Mouse (Mus musculus) bone marrow, adult 2 months (tissue): ENCODE results near the gene Snrnp40. TPM values are rescaled to one million over a fixed set of nuclear protein-coding genes. Genes with fewer than 3 reads are reported as not detected.

Source experiments
- H3K27ac ChIP-seq: fragments of 200-500 bp; 2 replicates; pipeline ENCODE4 v1.5.1; 2012; ENCODE audit warnings: low read depth, mild to moderate bottlenecking, control low read depth, inconsistent platforms, low read length; ENCODE audit not compliant: control insufficient read depth, poor library complexity, insufficient read depth
- H3K4me1 ChIP-seq: fragments of 200-500 bp; 2 replicates; pipeline ENCODE4 v1.6.1; 2011; ENCODE audit warnings: low read length; ENCODE audit not compliant: control insufficient read depth, insufficient read depth
- H3K4me3 ChIP-seq: fragments of 200-500 bp; replicated peaks from 2 replicates; pipeline ENCODE3; 2011; ENCODE audit warnings: mild to moderate bottlenecking, low read depth, low read length, control low read depth; ENCODE audit not compliant: control insufficient read depth
- CTCF ChIP-seq: fragments of 200-500 bp; IDR thresholded peaks from 2 replicates; pipeline ENCODE4 v1.5.1; 2011; ENCODE audit warnings: low read length, control low read depth; ENCODE audit not compliant: control insufficient read depth, insufficient read depth
- POLR2A ChIP-seq: fragments of 200-500 bp; IDR thresholded peaks from 2 replicates; pipeline ENCODE4 v1.6.1; 2011; ENCODE audit warnings: low read depth, mild to moderate bottlenecking, control low read depth, low read length, borderline replicate concordance; ENCODE audit not compliant: control insufficient read depth
- WGBS: fragments of 180-500 bp; shearing (Covaris S2); methylation state at CpG from one replicate; pipeline ENCODE4 v1.1.7; 2018; 5-methylcytosine and 5-hydroxymethylcytosine counted together
- polyA plus RNA-seq: library from polyadenylated mRNA; stranded (reverse); fragments of >200 nt; gene quantifications from 2 replicates; pipeline ENCODE4 v1.2.4, GENCODE M21; 2011; ENCODE audit warnings: low replicate concordance; ENCODE audit not compliant: missing spikeins, insufficient read depth, insufficient read length

Gene Snrnp40
- polyA plus RNA-seq = 28.8 and 35.6 TPM in 2 replicates

- Histone ChIP-seq H3K4me1 (no peaks in the 10 kb centered on the region; the same call in 1 of the 2 replicates), H3K4me3 (peak within 1 kb of the TSS; percentile 92), H3K27ac (peak within 1 kb of the TSS; percentile 62)
- TF ChIP-seq CTCF = no peak
- peak; percentile 82 for TF ChIP-seq POLR2A
- under 1% methylated on average over 49 of the region's 49 CpGs for WGBS
Observed at GRCm38 (mm10) chr4:130359486-130360237, at the start of gene Snrnp40, which contains the start of gene Zcchc17. Snrnp40 (plus strand) TSS chr4:130360132. Zcchc17 (minus strand) TSS chr4:130359943.

DNA sequence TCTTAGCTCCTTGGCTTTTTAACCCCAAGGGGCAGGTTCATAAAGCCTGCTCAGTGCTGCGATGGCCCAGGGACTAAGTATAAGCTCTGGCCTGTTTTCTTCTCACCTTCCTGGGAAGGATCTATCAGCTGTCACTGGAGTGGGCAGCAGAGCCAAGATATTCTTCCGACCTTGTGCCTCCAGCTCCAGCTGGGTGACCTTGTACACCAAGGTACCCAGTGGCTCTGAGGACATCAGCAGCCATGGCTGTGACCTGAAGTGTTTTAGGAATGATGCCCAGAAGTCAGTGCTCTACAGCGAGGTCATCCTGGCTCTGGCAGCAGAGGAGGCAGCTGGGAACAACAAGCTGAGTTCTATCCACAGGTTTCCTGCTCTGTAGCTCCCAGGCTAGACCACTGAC is 47.4 kb upstream of the Snrnp40 start:
- Histone ChIP-seq H3K4me3 (no peak overlapping the region), H3K27ac (no peak overlapping the region), H3K4me1 (no peaks in the 10 kb centered on the region)
- WGBS = 76% methylated on average over 3 of the region's 3 CpGs
- TF ChIP-seq CTCF (no peak), POLR2A (no peak)

- TF ChIP-seq POLR2A (no peak), CTCF (no peak)
- H3K4me1 ChIP-seq = no peaks in the 10 kb centered on the region
- no peak overlapping the region for H3K27ac ChIP-seq
- H3K4me3 ChIP-seq = no peak overlapping the region
- 86% methylated on average over 4 of the region's 4 CpGs for WGBS
Observed at GRCm38 (mm10) chr4:130313552-130313951, 46.4 kb upstream of the Snrnp40 start.

DNA sequence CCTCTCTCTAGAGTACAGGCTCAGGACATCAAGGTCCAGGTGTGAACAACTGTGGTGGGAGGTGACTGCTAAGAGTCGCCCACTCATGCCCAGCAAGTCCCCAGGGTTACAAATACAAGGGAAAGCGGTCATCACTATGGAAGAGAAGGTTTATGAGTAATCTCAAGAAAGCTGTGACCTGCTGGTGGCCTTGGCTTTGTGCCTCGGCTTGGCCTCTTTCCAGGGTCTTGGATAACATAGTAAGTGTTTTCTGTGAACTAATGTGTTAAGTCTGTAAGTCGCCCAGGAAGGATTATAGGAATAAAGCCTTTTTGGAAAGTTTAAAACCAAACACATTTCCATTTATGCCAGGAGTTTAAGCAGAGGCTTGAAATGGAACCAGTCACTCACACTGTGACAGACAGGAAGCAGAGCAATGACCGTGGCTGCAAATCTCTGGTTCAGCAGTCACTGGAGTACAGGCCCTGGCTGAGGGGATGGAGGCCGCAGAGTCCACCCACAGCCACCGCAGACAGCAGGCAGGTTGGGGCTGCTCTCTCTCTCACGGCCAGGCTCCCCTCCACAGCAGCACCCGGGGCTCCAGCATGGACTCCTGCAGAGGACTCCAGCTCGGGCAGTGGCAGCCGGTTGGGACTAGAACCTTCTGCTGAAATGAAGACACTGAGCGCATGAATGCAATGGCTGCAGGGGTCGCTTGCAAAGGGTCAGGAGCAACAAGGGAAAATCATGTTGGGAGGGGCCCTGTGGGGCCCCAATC is 44.0 kb upstream of the Snrnp40 start:
- Histone ChIP-seq H3K27ac (no peak overlapping the region), H3K4me3 (no peak overlapping the region), H3K4me1 (no peaks in the 10 kb centered on the region)
- WGBS = 85% methylated on average over 13 of the region's 13 CpGs
- no peak for TF ChIP-seq POLR2A
- TF ChIP-seq CTCF = no peak

DNA sequence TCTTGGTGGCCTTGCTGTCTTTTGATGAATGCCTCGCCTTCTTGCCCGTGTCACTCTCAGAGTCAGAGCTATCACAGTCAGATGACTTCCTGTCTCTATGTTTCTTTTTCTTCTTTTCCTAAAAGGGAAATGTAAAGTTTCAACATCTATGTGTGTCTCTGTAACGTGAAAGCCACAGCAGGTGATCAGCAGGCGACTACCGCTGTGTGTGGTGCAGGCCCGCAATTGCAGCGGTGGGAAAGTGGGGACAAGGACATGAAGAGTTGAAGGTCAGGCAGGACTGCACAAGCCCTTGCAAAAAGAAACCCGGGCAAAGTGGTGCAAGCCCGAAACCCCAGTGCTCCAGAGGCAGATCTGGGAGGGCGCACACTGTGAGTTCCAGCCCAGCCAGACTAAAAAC is 43.2 kb upstream of the Snrnp40 start:
- Histone ChIP-seq H3K27ac (no peak overlapping the region), H3K4me3 (no peak overlapping the region), H3K4me1 (no peaks in the 10 kb centered on the region)
- 50% methylated on average over 10 of the region's 10 CpGs for WGBS
- TF ChIP-seq CTCF = no peak

- TF ChIP-seq POLR2A (no peak), CTCF (no peak)
- WGBS = 85% methylated on average over 3 of the region's 3 CpGs
- Histone ChIP-seq H3K27ac (no peak overlapping the region), H3K4me1 (no peaks in the 10 kb centered on the region), H3K4me3 (no peak overlapping the region)
Observed at GRCm38 (mm10) chr4:130318122-130318521, 41.8 kb upstream of the Snrnp40 start.

DNA sequence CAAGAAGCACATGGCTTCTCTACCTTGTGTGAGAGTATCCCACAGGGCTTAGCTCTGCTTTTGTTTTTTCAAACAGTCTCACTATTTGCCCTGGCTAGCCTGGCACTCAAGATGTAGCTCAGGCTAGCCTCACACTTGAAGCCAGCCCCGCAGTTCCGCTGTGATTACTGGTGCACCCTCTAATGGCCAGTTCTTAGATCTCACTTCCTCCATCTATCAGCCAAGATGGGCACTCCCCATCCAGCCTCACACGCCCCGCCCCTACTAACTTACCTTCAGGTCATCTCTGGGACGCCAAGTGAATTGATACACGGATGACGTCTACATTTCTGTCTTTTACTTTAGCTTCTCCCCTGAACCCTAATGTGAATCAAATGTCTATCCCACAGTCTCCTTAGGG is 40.4 kb upstream of the Snrnp40 start:
- Histone ChIP-seq H3K27ac (no peak overlapping the region), H3K4me1 (no peaks in the 10 kb centered on the region), H3K4me3 (no peak overlapping the region)
- 91% methylated on average over 7 of the region's 7 CpGs for WGBS
- TF ChIP-seq POLR2A (no peak), CTCF (no peak)

GRCm38 (mm10) chr4:130321640-130322039 is 38.3 kb upstream of the Snrnp40 start:
- TF ChIP-seq CTCF = no peak
- no peak for TF ChIP-seq POLR2A
- 86% methylated on average over 7 of the region's 7 CpGs for WGBS
- Histone ChIP-seq H3K4me1 (no peaks in the 10 kb centered on the region), H3K27ac (no peak overlapping the region), H3K4me3 (no peak overlapping the region)
